Mouse (Mus musculus): ENCODE measurements around the gene Mfsd14a.

- TF ChIP-seq CTCF (IDR thresholded peaks at IDR 0.05; ENCODE audit: borderline replicate concordance, control insufficient read depth, extremely low read depth, insufficient read depth, low read length, poor library complexity) (no peak), POLR2A (IDR thresholded peaks at IDR 0.05; ENCODE audit: control insufficient read depth, extremely low read depth, insufficient read depth, low read length, poor library complexity) (no peak)
These were observed 39.8 kb downstream of the Mfsd14a start for GRCm38 (mm10) chr3:116622641-116623040.

Data from thymus, adult 2 months (tissue).